Mouse (Mus musculus) bone marrow macrophage, adult 2 months (primary cell): Measurements from ENCODE around the gene Tdrd9.

Source experiments
- CTCF ChIP-seq: IDR thresholded peaks from 2 replicates; pipeline ENCODE4 v1.5.1; 2012; ENCODE audit warnings: low read depth, mild to moderate bottlenecking, low read length, moderate library complexity
- POLR2A ChIP-seq: IDR thresholded peaks from 2 replicates; pipeline ENCODE4 v1.6.1; 2012; ENCODE audit warnings: mild to moderate bottlenecking, low read depth, low read length, borderline replicate concordance

DNA sequence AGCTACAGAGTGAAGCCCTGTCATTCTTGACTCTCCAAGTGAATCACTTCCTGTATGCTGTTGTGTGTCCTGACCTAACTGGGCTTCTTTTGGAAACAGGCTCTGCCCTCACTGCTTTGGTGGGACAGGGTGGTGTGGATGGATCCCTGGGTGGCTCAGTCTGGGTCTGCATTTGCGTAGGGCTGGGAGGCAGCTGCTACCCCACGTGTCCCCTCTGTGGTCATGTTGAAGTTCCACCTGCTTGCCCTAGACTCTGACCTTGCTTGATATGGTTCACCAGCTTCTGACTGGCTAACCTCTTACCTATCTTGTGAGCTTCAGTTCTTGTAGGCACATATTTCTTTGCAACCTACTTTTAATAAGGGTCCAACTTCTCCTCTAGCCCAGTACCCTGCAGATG, 23.8 kb downstream of the Tdrd9 start:
- TF ChIP-seq CTCF = no peak
- no peak for TF ChIP-seq POLR2A
